Mouse (Mus musculus) brain, embryonic 14.5 days (tissue): ENCODE results near the gene Wwox. TPM values are rescaled to one million over a fixed set of nuclear protein-coding genes. Genes with fewer than 3 reads are reported as not detected.

Experiments used
- DNase-seq: peaks from one replicate; pipeline ENCODE4 v3.0.0-alpha.2; 2011; ENCODE audit warnings: low read depth
- CTCF ChIP-seq: fragments of 200-500 bp; IDR thresholded peaks from 2 replicates; pipeline ENCODE4 v1.5.1; 2012; ENCODE audit warnings: inconsistent platforms, mild to moderate bottlenecking, moderate library complexity, borderline replicate concordance; ENCODE audit not compliant: insufficient read depth, insufficient read length; ENCODE audit errors: extremely low read depth
- POLR2A ChIP-seq: fragments of 200-500 bp; IDR thresholded peaks from 2 replicates; pipeline ENCODE4 v1.6.1; 2012; ENCODE audit warnings: mild to moderate bottlenecking, inconsistent platforms, borderline replicate concordance; ENCODE audit not compliant: poor library complexity, insufficient read depth, insufficient read length, severe bottlenecking; ENCODE audit errors: extremely low read depth
- polyA plus RNA-seq: library from polyadenylated mRNA; depleted of rRNA; stranded (reverse); fragments of >200 nt; gene quantifications from 2 replicates; pipeline ENCODE4 v1.2.3, GENCODE M21; 2012

Gene Wwox
- polyA plus RNA-seq, 1 experiment = 11.0 TPM

- TF ChIP-seq CTCF (no peak), POLR2A (no peak)
- no peak for DNase-seq
Measured at GRCm38 (mm10) chr8:114579292-114579691, 139.8 kb downstream of the Wwox start.

GRCm38 (mm10) chr8:114580684-114581083, 141.2 kb downstream of the Wwox start:
- DNase-seq = peak; percentile 79
- TF ChIP-seq POLR2A = no peak
- TF ChIP-seq CTCF = no peak

- TF ChIP-seq POLR2A = no peak
- TF ChIP-seq CTCF = no peak
- DNase-seq = peak; percentile 60
Measured at GRCm38 (mm10) chr8:114590336-114590867, 150.9 kb downstream of the Wwox start.

GRCm38 (mm10) chr8:114591296-114592280, 152.1 kb downstream of the Wwox start:
- TF ChIP-seq POLR2A (no peak), CTCF (no peak)
- peak; percentile 95 for DNase-seq

- TF ChIP-seq POLR2A (no peak), CTCF (no peak)
- DNase-seq = peak; percentile 81
Measured at GRCm38 (mm10) chr8:114593424-114594157, 154.1 kb downstream of the Wwox start.

- TF ChIP-seq POLR2A (no peak), CTCF (no peak)
- no peak for DNase-seq
Measured at GRCm38 (mm10) chr8:114594811-114595210, 155.4 kb downstream of the Wwox start.

GRCm38 (mm10) chr8:114599555-114599954, 160.1 kb downstream of the Wwox start:
- DNase-seq = no peak
- TF ChIP-seq POLR2A = no peak
- no peak for TF ChIP-seq CTCF

GRCm38 (mm10) chr8:114600196-114600595, 160.7 kb downstream of the Wwox start:
- DNase-seq = peak; percentile 86
- TF ChIP-seq CTCF (no peak), POLR2A (no peak)

GRCm38 (mm10) chr8:114603046-114603445, 163.6 kb downstream of the Wwox start:
- DNase-seq = peak; percentile 58
- TF ChIP-seq POLR2A (no peak), CTCF (no peak)

- no peak for TF ChIP-seq CTCF
- TF ChIP-seq POLR2A = no peak
- peak; percentile 19 for DNase-seq
Measured at GRCm38 (mm10) chr8:114603561-114603960, 164.1 kb downstream of the Wwox start.

GRCm38 (mm10) chr8:114604315-114604714, 164.9 kb downstream of the Wwox start:
- peak; percentile 27 for DNase-seq

More at GRCm38 (mm10) chr8:114604315-114604714, 164.9 kb downstream of the Wwox start:
- no peak for TF ChIP-seq POLR2A
- no peak for TF ChIP-seq CTCF
